Mouse (Mus musculus) kidney, embryonic 16.5 days (tissue): ENCODE data around the gene Tmem62. TPM values are rescaled to one million over a fixed set of nuclear protein-coding genes. Genes with fewer than 3 reads are reported as not detected.
"Not testable (repeated sequence)": the region's sequence is repeated elsewhere in the genome, so short reads cannot be mapped to it uniquely, and the experiment has no call there.

Experiments
- ATAC-seq: fragments of 200-750 bp; cut with Nextera tagmentation; 2 replicates; pipeline ENCODE4 v1.8.0; 2017; ENCODE audit warnings: moderate TSS enrichment; ENCODE audit not compliant: low FRiP score, low TSS enrichment
- H3K27ac ChIP-seq: fragments of 300-500 bp; sonication (generic); 2 replicates; pipeline ENCODE4 v1.5.1; 2014; ENCODE audit warnings: low read length
- H3K27me3 ChIP-seq: fragments of 300-500 bp; sonication (generic); 2 replicates; pipeline ENCODE4 v1.6.1; 2014; ENCODE audit warnings: low read length, control low read depth, mixed read lengths; ENCODE audit not compliant: insufficient read depth
- H3K36me3 ChIP-seq: fragments of 300-500 bp; sonication (generic); 2 replicates; pipeline ENCODE4 v1.6.1; 2014; ENCODE audit warnings: low read length, control low read depth, mixed read lengths; ENCODE audit not compliant: insufficient read depth
- H3K4me1 ChIP-seq: fragments of 300-500 bp; sonication (generic); 2 replicates; pipeline ENCODE4 v1.6.1; 2014; ENCODE audit warnings: low read length, control low read depth, mixed read lengths; ENCODE audit not compliant: insufficient read depth
- H3K4me2 ChIP-seq: fragments of 300-500 bp; sonication (generic); replicated peaks from 2 replicates; pipeline ENCODE4 v1.6.1; 2014; ENCODE audit warnings: low read depth, low read length
- H3K4me3 ChIP-seq: fragments of 300-500 bp; sonication (generic); 2 replicates; pipeline ENCODE4 v1.5.1; 2014; ENCODE audit warnings: mild to moderate bottlenecking, low read length
- H3K9ac ChIP-seq: fragments of 300-500 bp; sonication (generic); replicated peaks from 2 replicates; pipeline ENCODE4 v1.6.1; 2014; ENCODE audit warnings: low read length
- H3K9me3 ChIP-seq: fragments of 300-500 bp; sonication (generic); 2 replicates; pipeline ENCODE4 v1.6.1; 2016; ENCODE audit warnings: low read length, control low read depth
- WGBS: fragments of 180-500 bp; shearing (Covaris S2); extraction: QIAGEN DNeasy Blood & Tissue Kit; methylation state at CpG from one replicate; pipeline ENCODE4 v1.1.7; 2014; 5-methylcytosine and 5-hydroxymethylcytosine counted together
- polyA plus RNA-seq: library from polyadenylated mRNA; unstranded; fragments of >200 nt; fragmentation: Nextera tagmentation; extraction: Ambion mirVana; gene quantifications from 2 replicates; pipeline ENCODE4 v1.2.1, GENCODE M21; 2015

Gene Tmem62
- polyA plus RNA-seq, 1 experiment from 2014 or later = 5.8 TPM

DNA sequence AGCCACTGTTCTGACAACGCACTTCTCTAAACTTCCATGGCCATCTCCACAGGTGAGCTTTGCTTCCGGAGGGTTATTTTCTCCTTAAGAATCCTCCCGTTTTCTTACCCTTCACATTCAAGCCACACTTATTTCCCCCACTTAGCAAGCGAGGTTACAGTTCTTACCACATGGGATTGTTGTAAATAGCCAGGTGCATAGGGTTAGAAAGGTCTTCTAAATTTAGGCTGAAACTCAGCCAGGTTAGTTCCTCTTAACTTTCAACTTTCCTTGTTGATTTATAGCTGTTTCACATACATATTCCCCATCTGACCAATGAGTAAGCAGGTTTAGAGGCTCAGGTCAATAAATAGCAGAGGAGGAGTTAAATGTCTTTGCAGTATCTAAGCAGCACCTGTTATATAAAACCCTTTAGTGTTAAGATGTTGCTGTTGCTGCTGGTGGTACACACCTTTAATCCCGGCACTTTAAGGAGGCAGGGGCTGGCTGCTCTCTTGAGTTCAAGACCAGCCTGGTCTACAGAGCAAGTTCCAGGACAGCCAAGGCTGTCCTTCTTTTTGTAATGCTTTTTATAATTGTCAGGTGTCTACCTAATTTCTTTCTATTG, 32.4 kb downstream of the Tmem62 start:
- Histone ChIP-seq H3K27me3 (no peaks in the 10 kb centered on the region), H3K9ac (peak overlapping the region; percentile 84), H3K27ac (no peak overlapping the region), H3K4me3 (peak overlapping the region; percentile 96), H3K4me1 (peaks cover 8% of the 10 kb centered on the region), H3K4me2 (peak overlapping the region; percentile 76), H3K9me3 (no peaks in the 10 kb centered on the region), H3K36me3 (peaks cover 10% of the 10 kb centered on the region)
- no peak for ATAC-seq
- WGBS = 29% methylated on average over 5 of the region's 5 CpGs

DNA sequence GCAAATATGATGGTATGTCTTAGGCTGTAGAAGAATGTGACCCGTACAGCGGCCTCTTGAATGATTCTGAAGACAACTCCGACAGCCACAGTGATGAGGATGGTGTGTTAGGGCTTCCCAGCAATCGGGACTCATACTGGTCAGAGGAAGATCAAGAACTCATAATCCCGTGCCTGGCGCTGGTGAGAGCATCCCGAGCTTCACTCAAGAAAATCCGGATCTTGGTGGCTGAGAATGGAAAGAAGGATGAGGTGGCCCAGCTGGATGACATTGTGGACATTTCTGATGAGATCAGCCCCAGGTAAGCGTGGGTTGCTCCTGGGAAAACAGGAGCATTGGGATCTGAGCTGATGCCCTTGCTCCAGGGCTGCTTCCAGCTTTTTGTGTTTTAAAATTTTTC, 35.9 kb downstream of the Tmem62 start:
- 90% methylated on average over 9 of the region's 9 CpGs for whole genome bisulfite sequencing
- Histone ChIP-seq H3K4me1 (peaks cover 8% of the 10 kb centered on the region), H3K27me3 (no peaks in the 10 kb centered on the region)

DNA sequence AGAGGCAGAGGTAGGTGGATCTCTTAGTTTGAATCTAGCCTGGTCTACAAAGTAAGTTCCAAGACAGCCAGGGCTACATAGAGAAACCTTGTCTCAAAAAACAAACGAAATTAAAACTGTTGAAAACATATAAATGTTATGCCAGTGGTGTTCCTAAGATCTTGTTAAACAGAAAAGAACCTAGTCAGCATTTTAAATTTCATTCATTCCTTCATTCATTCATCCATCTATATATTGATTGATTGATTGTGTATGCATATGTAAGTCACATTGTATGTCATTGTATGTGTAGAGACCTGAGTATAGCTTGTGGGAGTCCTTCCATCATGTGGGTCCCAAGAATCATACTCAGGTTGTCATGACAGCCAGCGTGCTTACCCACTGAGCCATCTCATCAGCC, 38.7 kb downstream of the Tmem62 start:
- H3K4me2 ChIP-seq = no peak overlapping the region
- no peaks in the 10 kb centered on the region for H3K4me1 ChIP-seq
- peaks cover 20% of the 10 kb centered on the region for H3K36me3 ChIP-seq
- no peak for ATAC-seq
- WGBS = 90% methylated on average over 2 of the region's 2 CpGs
- no peak overlapping the region for H3K4me3 ChIP-seq
- no peak overlapping the region for H3K9ac ChIP-seq
- H3K27ac ChIP-seq = no peak overlapping the region
- no peaks in the 10 kb centered on the region for H3K27me3 ChIP-seq
- peaks cover 3% of the 10 kb centered on the region; the same call in 1 of the 2 replicates for H3K9me3 ChIP-seq

More for the DNA sequence above, 35.9 kb downstream of the Tmem62 start:
- ATAC-seq = no peak
- H3K4me3 ChIP-seq = no peak overlapping the region
- H3K4me2 ChIP-seq = no peak overlapping the region
- H3K9ac ChIP-seq = no peak overlapping the region
- H3K9me3 ChIP-seq = no peaks in the 10 kb centered on the region
- peaks cover 16% of the 10 kb centered on the region for H3K36me3 ChIP-seq
- no peak overlapping the region for H3K27ac ChIP-seq

DNA sequence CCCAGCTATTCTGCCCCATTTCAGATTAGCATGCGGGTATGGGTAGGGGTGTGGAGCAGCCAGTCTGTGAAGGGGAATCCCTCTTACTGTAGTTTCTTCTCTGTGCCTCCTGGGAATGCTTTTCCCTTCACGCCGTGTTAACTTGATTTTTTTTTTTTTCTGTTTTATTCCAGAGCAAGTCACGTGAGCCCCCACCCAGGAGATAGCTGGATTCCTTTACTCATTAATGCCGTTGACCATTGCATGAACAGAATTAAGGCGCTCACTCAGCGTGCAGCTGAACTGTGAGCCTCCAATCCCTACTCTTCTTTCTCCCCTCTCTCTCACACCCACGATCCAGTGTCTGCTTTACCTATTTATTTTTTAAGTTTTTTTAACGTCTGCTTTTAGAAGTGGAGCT, 39.4 kb downstream of the Tmem62 start:
- Histone ChIP-seq H3K4me3 (no peak overlapping the region), H3K4me2 (no peak overlapping the region), H3K9ac (no peak overlapping the region), H3K4me1 (no peaks in the 10 kb centered on the region), H3K27me3 (no peaks in the 10 kb centered on the region), H3K9me3 (peaks cover 3% of the 10 kb centered on the region; the same call in 1 of the 2 replicates), H3K27ac (no peak overlapping the region), H3K36me3 (peaks cover 20% of the 10 kb centered on the region)
- 79% methylated on average over 9 of the region's 9 CpGs for WGBS
- no peak for ATAC-seq

DNA sequence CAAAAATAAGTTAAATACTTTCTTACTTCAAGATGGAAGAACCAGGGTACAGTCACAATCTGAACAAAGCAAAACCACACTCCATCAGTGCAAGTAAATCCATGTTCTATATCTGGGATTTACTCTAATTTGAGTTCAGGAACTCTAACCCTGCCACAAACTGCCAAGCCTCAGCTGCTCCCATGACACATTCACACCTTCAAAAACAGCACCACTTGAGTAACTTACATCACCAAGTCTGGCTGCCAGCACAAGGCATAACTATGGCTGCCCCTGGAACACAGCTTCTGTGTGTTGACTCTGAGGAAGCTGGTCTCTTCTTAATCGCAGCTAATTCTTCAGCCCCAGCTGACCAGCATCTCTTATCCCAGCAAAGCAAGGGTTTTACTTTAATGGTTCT, 40.3 kb downstream of the Tmem62 start:
- ATAC-seq = no peak
- Histone ChIP-seq H3K9me3 (peaks cover 3% of the 10 kb centered on the region; the same call in 1 of the 2 replicates), H3K4me3 (no peak overlapping the region), H3K27ac (no peak overlapping the region), H3K4me2 (no peak overlapping the region), H3K36me3 (peaks cover 15% of the 10 kb centered on the region), H3K27me3 (no peaks in the 10 kb centered on the region), H3K9ac (no peak overlapping the region), H3K4me1 (no peaks in the 10 kb centered on the region)
- WGBS = 88% methylated on average over 1 of the region's 1 CpGs

DNA sequence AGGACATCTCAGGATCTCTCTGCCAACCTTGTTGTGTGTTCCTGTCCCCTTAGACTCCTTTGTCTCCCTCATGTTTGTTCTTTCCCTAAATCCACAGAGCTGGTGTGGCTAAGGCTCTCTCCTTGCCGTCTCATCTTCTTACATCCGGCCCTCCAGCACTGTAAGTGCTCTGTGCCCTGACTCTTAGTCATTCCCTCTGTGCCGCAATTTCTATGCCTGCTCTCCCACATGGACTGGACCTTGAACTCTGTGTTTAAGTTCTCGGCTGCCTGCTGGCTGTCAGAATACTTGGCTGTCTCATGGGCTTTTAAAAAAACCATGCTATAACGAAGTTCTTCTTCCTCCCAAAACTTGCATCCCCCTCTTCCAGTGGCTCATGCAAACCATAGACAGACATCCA, 46.1 kb downstream of the Tmem62 start:
- WGBS = 61% methylated on average over 5 of the region's 5 CpGs
- no peak for ATAC-seq
- no peak overlapping the region for H3K9ac ChIP-seq

DNA sequence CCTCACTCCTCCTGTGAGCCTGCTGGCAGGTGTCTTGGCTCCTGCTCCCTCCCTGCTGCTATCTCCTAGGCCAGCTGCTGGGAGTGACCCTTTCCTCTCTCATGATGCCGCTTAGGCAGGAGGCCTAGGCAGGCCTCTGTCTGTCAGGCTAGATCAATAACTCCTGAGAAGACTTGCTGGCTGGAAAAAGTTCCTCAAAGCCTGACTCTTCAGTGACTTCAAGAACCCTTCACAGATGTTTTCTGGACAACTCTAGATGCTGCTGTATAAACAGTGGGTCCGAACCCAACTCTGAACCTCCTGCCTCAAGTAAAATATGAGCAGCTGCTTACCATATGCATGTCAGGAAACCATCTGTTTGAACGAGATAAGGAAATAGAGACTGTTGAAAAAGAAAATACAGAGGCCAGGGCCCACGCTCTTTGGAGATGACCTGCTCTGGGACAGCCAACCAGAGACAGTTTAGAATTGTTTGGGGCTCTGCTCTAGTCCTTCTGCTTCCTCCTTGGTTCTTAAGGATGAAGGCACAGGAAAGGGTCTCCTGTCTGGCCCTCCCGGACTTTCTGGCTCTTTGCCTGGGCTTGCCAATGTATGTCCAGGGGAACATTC, 60.0 kb downstream of the Tmem62 start, which contains the start of gene Epb42:
TSS of gene Epb42 (minus strand) at position 340 of the 609 bp plus-strand sequence.
- H3K27me3 ChIP-seq = no peaks in the 10 kb centered on the region
- peak; percentile 31 for ATAC-seq
- H3K9me3 ChIP-seq = no peaks in the 10 kb centered on the region; the same call in 1 of the 2 replicates
- H3K27ac ChIP-seq = no peak within 1 kb of the TSS; the same call in 1 of the 2 replicates
- no peak within 1 kb of the TSS for H3K4me2 ChIP-seq
- 53% methylated on average over 5 of the region's 5 CpGs for WGBS
- H3K9ac ChIP-seq = no peak within 1 kb of the TSS
- no peaks in the 10 kb centered on the region for H3K36me3 ChIP-seq
- no peak within 1 kb of the TSS for H3K4me3 ChIP-seq
- H3K4me1 ChIP-seq = no peaks in the 10 kb centered on the region

More for the DNA sequence above, 46.1 kb downstream of the Tmem62 start:
- Histone ChIP-seq H3K4me1 (no peaks in the 10 kb centered on the region), H3K4me3 (no peak overlapping the region), H3K36me3 (peaks cover 1% of the 10 kb centered on the region), H3K27me3 (no peaks in the 10 kb centered on the region), H3K9me3 (peaks cover under 1% of the 10 kb centered on the region; the same call in 1 of the 2 replicates), H3K4me2 (no peak overlapping the region), H3K27ac (no peak overlapping the region)

DNA sequence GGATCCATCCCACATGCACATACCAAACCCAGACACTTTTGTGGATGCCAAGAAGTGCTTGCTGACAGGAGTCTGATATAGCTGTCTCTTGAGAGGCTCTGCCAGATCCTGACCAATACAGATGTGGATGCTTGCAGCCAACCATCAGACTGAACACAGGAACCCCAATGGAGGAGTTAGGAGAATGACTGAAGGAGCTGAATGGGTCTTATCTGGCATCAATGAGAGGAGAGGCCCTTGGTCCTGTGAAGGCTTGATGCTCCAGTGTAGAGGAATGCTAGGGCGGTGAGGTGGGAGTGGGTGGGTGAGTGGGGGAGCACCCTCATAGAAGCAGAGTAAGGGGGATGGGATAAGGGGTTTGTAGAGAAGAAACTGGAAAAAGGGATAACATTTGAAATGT, 62.0 kb downstream of the Tmem62 start:
- H3K27me3 ChIP-seq, H3K4me3 ChIP-seq, H3K9ac ChIP-seq, ATAC-seq, H3K4me1 ChIP-seq, H3K36me3 ChIP-seq, H3K4me2 ChIP-seq, H3K27ac ChIP-seq, H3K9me3 ChIP-seq: not testable (repeated sequence)
- WGBS = 79% methylated on average over 1 of the region's 1 CpGs

DNA sequence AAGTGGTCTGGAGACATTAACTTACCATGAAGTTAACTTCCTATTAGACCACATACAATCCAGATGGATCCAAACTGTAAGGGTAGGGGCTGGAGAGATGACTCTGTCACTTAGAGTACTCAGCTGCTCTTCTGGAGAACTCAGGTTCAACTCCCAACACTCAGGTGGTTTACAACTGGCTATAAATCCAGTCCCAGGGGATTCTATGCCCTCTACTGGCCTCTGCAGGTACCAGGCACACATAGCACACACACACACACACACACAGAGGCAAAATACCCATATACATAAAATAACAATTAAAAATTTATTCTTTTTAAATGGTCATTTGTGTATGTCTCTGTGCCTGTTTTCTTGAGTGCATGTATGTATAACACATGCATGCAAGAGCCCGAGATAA, 62.6 kb downstream of the Tmem62 start:
- WGBS = 91% methylated on average over 1 of the region's 1 CpGs
- Histone ChIP-seq H3K36me3 (no peaks in the 10 kb centered on the region), H3K9me3 (no peaks in the 10 kb centered on the region; the same call in 1 of the 2 replicates), H3K4me2 (no peak overlapping the region), H3K4me3 (no peak overlapping the region), H3K27me3 (no peaks in the 10 kb centered on the region), H3K9ac (no peak overlapping the region), H3K27ac (no peak overlapping the region), H3K4me1 (no peaks in the 10 kb centered on the region)
- ATAC-seq = no peak

DNA sequence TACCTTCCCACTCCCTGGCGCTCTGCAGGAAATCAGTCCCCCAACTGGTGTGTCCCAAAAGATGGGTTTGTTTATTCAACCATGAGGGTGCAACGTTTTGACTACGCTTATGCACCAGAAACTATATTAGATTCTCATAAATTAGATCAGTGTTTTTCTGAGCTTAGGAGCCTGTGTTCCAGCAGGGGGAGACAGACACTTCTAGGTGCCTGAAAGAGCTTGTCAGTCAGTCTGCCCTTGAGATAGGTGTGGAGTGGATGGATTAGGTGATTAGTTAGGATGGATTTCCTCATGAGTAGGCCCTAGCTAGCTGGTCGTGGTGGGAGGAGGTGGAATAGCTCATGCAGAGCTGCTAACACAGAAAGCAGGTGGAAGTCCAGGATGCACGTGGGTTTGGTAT, 64.3 kb downstream of the Tmem62 start:
- no peak overlapping the region for H3K4me2 ChIP-seq
- no peak overlapping the region for H3K9ac ChIP-seq
- ATAC-seq = no peak
- no peaks in the 10 kb centered on the region for H3K27me3 ChIP-seq
- H3K4me3 ChIP-seq = no peak overlapping the region
- H3K36me3 ChIP-seq = no peaks in the 10 kb centered on the region
- no peaks in the 10 kb centered on the region for H3K4me1 ChIP-seq
- WGBS = 37% methylated on average over 5 of the region's 5 CpGs
- H3K27ac ChIP-seq = no peak overlapping the region
- no peaks in the 10 kb centered on the region; the same call in 1 of the 2 replicates for H3K9me3 ChIP-seq
